Mouse (Mus musculus) heart, postnatal 14 days (tissue): ENCODE measurements around the gene Gm17428. TPM values are rescaled to one million over a fixed set of nuclear protein-coding genes. Genes with fewer than 3 reads are reported as not detected.

Experiments
- DNase-seq, 2 experiments: peaks; one replicate each; pipeline ENCODE4 v3.0.0; 2021 to 2022
- intact Hi-C: fragments of 180-260 bp; cut with DNase I; formaldehyde crosslinking; loops from one replicate; pipeline ENCODE4 v1.15.1; 2025
- microRNA-seq, 2 experiments: library from miRNA; unstranded; fragments of <30 nt; microRNA quantifications; one replicate each; pipeline ENCODE4 v1.2.0; 2021 to 2022
- total RNA-seq, 2 experiments: library from RNA; stranded (reverse); gene quantifications; 2 replicates each; pipeline ENCODE4 v1.2.3; 2021

The Gm17428 gene
- total RNA-seq, 2 experiments from 2014 or later = not detected

- intact Hi-C loops = loop anchor here (5.0 kb wide), 1 partner anchor 69 kb away; the partner anchor contains the start of gene Cmtm5
- DNase-seq = no peak
Observed at GRCm38 (mm10) chr14:55005967-55006366, 29.2 kb downstream of the Gm17428 start.

- intact Hi-C loops = loop anchor here (5.0 kb wide), 1 partner anchor 69 kb away; the partner anchor contains the start of gene Cmtm5
Observed at GRCm38 (mm10) chr14:55006541-55006940, 29.8 kb downstream of the Gm17428 start.

GRCm38 (mm10) chr14:55007120-55007908, 30.6 kb downstream of the Gm17428 start:
- intact Hi-C loops = loop anchor here (5.0 kb wide), 1 partner anchor 70 kb away; the partner anchor contains the start of gene Cmtm5
- DNase-seq = no peak

More at GRCm38 (mm10) chr14:55006541-55006940, 29.8 kb downstream of the Gm17428 start:
- no peak for DNase-seq

- intact Hi-C loops = loop anchor here (5.0 kb wide), 1 partner anchor 71 kb away; the partner anchor contains the start of gene Cmtm5
- no peak for DNase-seq
Observed at GRCm38 (mm10) chr14:55008417-55008816, 31.7 kb downstream of the Gm17428 start.

- no peak for DNase-seq
- intact Hi-C loops = loop anchor here (10.0 kb wide), 1 partner anchor 326 kb away; the partner anchor contains the start of genes 1700123O20Rik and Acin1
Observed at GRCm38 (mm10) chr14:55011116-55011515, 34.4 kb downstream of the Gm17428 start.

GRCm38 (mm10) chr14:55014591-55014990, 37.9 kb downstream of the Gm17428 start:
- no peak for DNase-seq

GRCm38 (mm10) chr14:55014991-55015766, 38.4 kb downstream of the Gm17428 start, which contains the start of gene Ngdn:
Gene Ngdn, plus strand, starts transcription at chr14:55015454.
- intact Hi-C loops = loop anchor here (2.0 to 10.0 kb wide), 3 partner anchors 114 to 330 kb away; partner anchors contain the start of genes 1700123O20Rik and Acin1
- peak; percentile 98 to 99 for DNase-seq

More at GRCm38 (mm10) chr14:55014591-55014990, 37.9 kb downstream of the Gm17428 start:
- intact Hi-C loops = loop anchor here (2.0 to 10.0 kb wide), 3 partner anchors 114 to 330 kb away; partner anchors contain the start of genes 1700123O20Rik and Acin1

- no peak for DNase-seq
- intact Hi-C loops = loop anchor here (2.0 to 10.0 kb wide), 3 partner anchors 115 to 331 kb away; partner anchors contain the start of genes 1700123O20Rik and Acin1
Observed at GRCm38 (mm10) chr14:55015767-55016111, 39.0 kb downstream of the Gm17428 start.

GRCm38 (mm10) chr14:55016876-55017275, 40.1 kb downstream of the Gm17428 start:
- intact Hi-C loops = loop anchor here (10.0 kb wide), 1 partner anchor 332 kb away; the partner anchor contains the start of genes 1700123O20Rik and Acin1
- no peak for DNase-seq

- intact Hi-C loops = no loop called here
- no peak for DNase-seq
Observed at GRCm38 (mm10) chr14:55020394-55020793, 43.7 kb downstream of the Gm17428 start.

- intact Hi-C loops = no loop called here
- DNase-seq = no peak
Observed at GRCm38 (mm10) chr14:55023011-55023410, 46.3 kb downstream of the Gm17428 start.

- intact Hi-C loops = no loop called here
- DNase-seq = peak; percentile 55 to 72
Observed at GRCm38 (mm10) chr14:55024236-55024635, 47.5 kb downstream of the Gm17428 start.

GRCm38 (mm10) chr14:55025527-55025926, 48.8 kb downstream of the Gm17428 start:
- intact Hi-C loops = loop anchor here (1.0 kb wide), 1 partner anchor 54 kb away; no protein-coding TSS in a partner anchor
- DNase-seq = no peak

Small RNAs within 50 kb of the gene (microRNA-seq; reads per million reads assigned to microRNA genes)
- gene Mir208a (0.85 to 1,908 reads per million in 2 experiments), gene Mir208b (0.60 to 463 reads per million in 2 experiments)

Other genes with a start within 250 kb of the Gm17428 start
- gene Slc7a8, start 195.0 kb upstream of the Gm17428 start, total RNA-seq = 1 to 10 TPM; 3.2 to 3.7 TPM
- gene Rnf212b, start 162.8 kb upstream of the Gm17428 start, total RNA-seq = not detected
- 1 to 10 TPM; 6.7 to 8.6 TPM for gene Homez, start 106.0 kb upstream of the Gm17428 start, total RNA-seq
- 1 to 10 TPM; 2.8 to 5.2 TPM for gene Ppp1r3e, start 99.4 kb upstream of the Gm17428 start, total RNA-seq
- 10 to 100 TPM; 35.1 to 39.2 TPM for gene Bcl2l2, start 93.6 kb upstream of the Gm17428 start, total RNA-seq
- gene Gm20521, start 93.5 kb upstream of the Gm17428 start, total RNA-seq = 1 to 10 TPM; 4.1 to 8.1 TPM
- gene Pabpn1, start 84.4 kb upstream of the Gm17428 start, total RNA-seq = 10 to 100 TPM; 66.9 to 77.6 TPM
- gene Slc22a17, start 63.8 kb upstream of the Gm17428 start, total RNA-seq = 1 to 10 TPM; 3.4 to 5.6 TPM
- gene Efs, start 50.8 kb upstream of the Gm17428 start, total RNA-seq = 1 to 10 TPM; 4.1 to 4.6 TPM
- not detected for gene Il25, start 44.2 kb upstream of the Gm17428 start, total RNA-seq
- under 1 TPM; 0.49 to 0.60 TPM for gene Cmtm5, start 40.7 kb upstream of the Gm17428 start, total RNA-seq
- gene Myh6, start 10.0 kb upstream of the Gm17428 start, total RNA-seq = over 10,000 TPM; 23,215 to 24,603 TPM
- 1,000 to 10,000 TPM; 2,004 to 2,187 TPM for gene Myh7, start 17.7 kb downstream of the Gm17428 start, total RNA-seq
- 10 to 100 TPM; 23.4 to 28.4 TPM for gene Ngdn, start 38.5 kb downstream of the Gm17428 start, total RNA-seq
- 1 to 10 TPM; 2.5 to 3.3 TPM for gene Zfhx2, start 115.4 kb downstream of the Gm17428 start, total RNA-seq
- gene Thtpa, start 117.9 kb downstream of the Gm17428 start, total RNA-seq = 10 to 100 TPM in 1 of 2 experiments, 1 to 10 TPM in 1; 9.6 to 11.4 TPM
- 1 to 10 TPM; 4.6 to 5.4 TPM for gene Ap1g2, start 129.7 kb downstream of the Gm17428 start, total RNA-seq
- under 1 TPM; 0.10 to 0.36 TPM for gene Jph4, start 140.0 kb downstream of the Gm17428 start, total RNA-seq
- not detected for gene Dhrs2, start 245.1 kb downstream of the Gm17428 start, total RNA-seq